Mouse (Mus musculus): ENCODE results near the gene Brd3. TPM values are rescaled to one million over a fixed set of nuclear protein-coding genes. Genes with fewer than 3 reads are reported as not detected.

Gene Brd3
- total RNA-seq, 1 experiment = 28.4 TPM

- TF ChIP-seq MAFK (IDR thresholded peaks at IDR 0.05; ENCODE audit: insufficient read depth, low read depth, low read length) (no peak), HCFC1 (IDR thresholded peaks at IDR 0.05; ENCODE audit: borderline replicate concordance, insufficient read depth, low read length) (no peak), ZNF384 (IDR thresholded peaks at IDR 0.05; ENCODE audit: low read depth, low read length) (no peak)
- peaks cover 0 to 8% of the 10 kb centered on the region in 2 experiments; a peak in 1 of 4 replicates for H3K4me1 ChIP-seq (ENCODE audit: control insufficient read depth in 2 of 2, insufficient read depth in 2 of 2, low read length in 2 of 2, poor library complexity in 1 of 2)
- no peak overlapping the region for H3K9ac ChIP-seq (ENCODE audit: insufficient read depth, low read depth, low read length, poor library complexity, severe bottlenecking)
- in situ Hi-C loops (cut with MboI; ENCODE audit: low sequenced_read_pairs in 2 of 2, unreplicated experiment in 2 of 2) = no loop called here
- H3K4me3 ChIP-seq (ENCODE audit: insufficient read depth in 1 of 2, low read depth in 1 of 2, low read length in 2 of 2, poor library complexity in 1 of 2, severe bottlenecking in 1 of 2) = no peak overlapping the region
- peaks cover 32% of the 10 kb centered on the region for H3K36me3 ChIP-seq (ENCODE audit: control insufficient read depth, insufficient read depth, low read length, poor library complexity, severe bottlenecking)
- no peak overlapping the region for H3K27ac ChIP-seq (ENCODE audit: insufficient read depth, low read depth, low read length, poor library complexity, severe bottlenecking)
- no peak for DNase-seq (ENCODE audit: low read depth, low spot score)
- no peaks in the 10 kb centered on the region for H3K9me3 ChIP-seq (ENCODE audit: control insufficient read depth, insufficient read depth, low read depth, low read length)
Observed at GRCm38 (mm10) chr2:27446812-27447211, 60.6 kb downstream of the Brd3 start.

DNA sequence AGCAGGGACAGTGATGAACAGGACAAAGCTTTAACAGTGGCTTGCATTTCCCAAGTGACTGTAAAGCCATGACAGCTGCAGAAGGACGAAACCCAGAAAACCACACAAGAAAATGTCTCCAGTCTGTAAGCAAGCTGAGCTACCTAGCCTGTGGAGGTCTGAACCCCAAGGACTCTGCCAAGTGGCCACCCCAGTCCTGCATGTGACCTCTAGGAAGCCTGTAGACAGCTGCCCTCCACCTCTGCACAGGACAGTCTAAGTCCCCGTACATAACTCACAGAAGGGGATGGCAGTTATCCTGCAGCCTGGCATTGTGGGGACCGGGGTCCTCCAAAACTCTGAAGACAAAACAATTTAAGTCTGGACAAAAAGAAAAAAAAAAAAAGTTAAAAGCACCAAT lies 61.6 kb downstream of the Brd3 start:
- in situ Hi-C loops (cut with MboI; ENCODE audit: low sequenced_read_pairs in 2 of 2, unreplicated experiment in 2 of 2) = no loop called here

GRCm38 (mm10) chr2:27443450-27443708 lies 64.1 kb downstream of the Brd3 start:
- Histone ChIP-seq H3K27ac (ENCODE audit: insufficient read depth, low read depth, low read length, poor library complexity, severe bottlenecking) (no peak overlapping the region), H3K9me3 (ENCODE audit: control insufficient read depth, insufficient read depth, low read depth, low read length) (no peaks in the 10 kb centered on the region), H3K36me3 (ENCODE audit: control insufficient read depth, insufficient read depth, low read length, poor library complexity, severe bottlenecking) (peaks cover 13% of the 10 kb centered on the region), H3K4me1 (ENCODE audit: control insufficient read depth in 2 of 2, insufficient read depth in 2 of 2, low read length in 2 of 2, poor library complexity in 1 of 2) (peaks cover 0 to 12% of the 10 kb centered on the region in 2 experiments; a peak in 2 of 4 replicates), H3K9ac (ENCODE audit: insufficient read depth, low read depth, low read length, poor library complexity, severe bottlenecking) (no peak overlapping the region), H3K4me3 (ENCODE audit: insufficient read depth in 1 of 2, low read depth in 1 of 2, low read length in 2 of 2, poor library complexity in 1 of 2, severe bottlenecking in 1 of 2) (no peak overlapping the region)
- in situ Hi-C loops (cut with MboI; ENCODE audit: low sequenced_read_pairs in 2 of 2, unreplicated experiment in 2 of 2) = no loop called here
- no peak for DNase-seq (ENCODE audit: low read depth, low spot score)
- TF ChIP-seq CHD2 (IDR thresholded peaks at IDR 0.05; ENCODE audit: low read depth, low read length) (no peak), ZC3H11A (IDR thresholded peaks at IDR 0.05; ENCODE audit: borderline replicate concordance, low read depth, low read length) (no peak), ZNF384 (IDR thresholded peaks at IDR 0.05; ENCODE audit: low read depth, low read length) (no peak), MAFK (IDR thresholded peaks at IDR 0.05; ENCODE audit: insufficient read depth, low read depth, low read length) (no peak), HCFC1 (IDR thresholded peaks at IDR 0.05; ENCODE audit: borderline replicate concordance, insufficient read depth, low read length) (no peak)

More for the DNA sequence above, 61.6 kb downstream of the Brd3 start:
- peaks cover 32% of the 10 kb centered on the region for H3K36me3 ChIP-seq (ENCODE audit: control insufficient read depth, insufficient read depth, low read length, poor library complexity, severe bottlenecking)
- H3K9ac ChIP-seq (ENCODE audit: insufficient read depth, low read depth, low read length, poor library complexity, severe bottlenecking) = no peak overlapping the region
- H3K4me3 ChIP-seq (ENCODE audit: insufficient read depth in 1 of 2, low read depth in 1 of 2, low read length in 2 of 2, poor library complexity in 1 of 2, severe bottlenecking in 1 of 2) = no peak overlapping the region
- H3K4me1 ChIP-seq (ENCODE audit: control insufficient read depth in 2 of 2, insufficient read depth in 2 of 2, low read length in 2 of 2, poor library complexity in 1 of 2) = peaks cover 0 to 8% of the 10 kb centered on the region in 2 experiments; a peak in 1 of 4 replicates
- DNase-seq (ENCODE audit: low read depth, low spot score) = no peak
- no peak overlapping the region for H3K27ac ChIP-seq (ENCODE audit: insufficient read depth, low read depth, low read length, poor library complexity, severe bottlenecking)
- H3K9me3 ChIP-seq (ENCODE audit: control insufficient read depth, insufficient read depth, low read depth, low read length) = no peaks in the 10 kb centered on the region
- TF ChIP-seq MAFK (IDR thresholded peaks at IDR 0.05; ENCODE audit: insufficient read depth, low read depth, low read length) = no peak
- TF ChIP-seq ZC3H11A (IDR thresholded peaks at IDR 0.05; ENCODE audit: borderline replicate concordance, low read depth, low read length) = no peak
- TF ChIP-seq HCFC1 (IDR thresholded peaks at IDR 0.05; ENCODE audit: borderline replicate concordance, insufficient read depth, low read length) = no peak
- TF ChIP-seq ZNF384 (IDR thresholded peaks at IDR 0.05; ENCODE audit: low read depth, low read length) = no peak

DNA sequence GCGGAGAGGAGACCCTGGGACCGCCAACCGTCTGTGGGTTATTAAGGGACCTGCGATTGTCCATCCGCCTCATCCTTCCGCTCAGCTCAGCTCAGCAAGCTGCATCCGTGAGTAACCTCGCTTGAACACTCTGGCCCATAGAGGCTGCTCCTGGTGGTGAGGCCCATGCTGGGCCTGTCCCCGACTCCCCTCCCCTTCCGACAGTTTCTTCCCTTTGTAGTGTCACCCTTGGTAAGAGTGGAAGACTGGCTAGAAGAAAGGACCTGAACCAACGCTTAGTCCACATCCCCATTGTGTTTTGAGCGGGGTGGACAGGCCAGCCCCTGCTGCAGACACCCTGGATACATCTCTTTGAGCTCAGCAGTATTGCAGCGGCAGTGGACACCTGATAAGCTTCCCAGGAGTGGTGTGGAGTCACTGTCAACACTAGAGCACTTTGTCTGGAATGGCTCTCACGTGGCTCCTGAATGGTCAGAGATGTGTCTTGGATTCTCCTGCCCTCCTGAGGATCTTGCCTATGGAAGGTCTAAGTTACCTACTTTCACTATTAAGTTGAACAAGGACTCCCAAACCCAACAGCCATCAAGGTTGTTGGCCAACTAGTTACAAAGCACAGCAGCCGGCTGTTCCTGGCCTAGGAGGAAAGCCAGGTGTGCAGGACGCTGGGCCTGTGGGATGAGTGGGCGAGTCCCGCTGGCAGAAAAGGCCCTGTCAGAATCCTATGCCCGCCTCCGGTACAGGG lies 64.6 kb downstream of the Brd3 start:
- no peak for DNase-seq (ENCODE audit: low read depth, low spot score)
- H3K4me1 ChIP-seq (ENCODE audit: control insufficient read depth in 2 of 2, insufficient read depth in 2 of 2, low read length in 2 of 2, poor library complexity in 1 of 2) = peaks cover 0 to 13% of the 10 kb centered on the region in 2 experiments; a peak in 2 of 4 replicates
- H3K27ac ChIP-seq (ENCODE audit: insufficient read depth, low read depth, low read length, poor library complexity, severe bottlenecking) = no peak overlapping the region
- H3K9me3 ChIP-seq (ENCODE audit: control insufficient read depth, insufficient read depth, low read depth, low read length) = no peaks in the 10 kb centered on the region
- peak overlapping the region; percentile 67 to 74 for H3K4me3 ChIP-seq (ENCODE audit: insufficient read depth in 1 of 2, low read depth in 1 of 2, low read length in 2 of 2, poor library complexity in 1 of 2, severe bottlenecking in 1 of 2)
- in situ Hi-C loops (cut with MboI; ENCODE audit: low sequenced_read_pairs in 2 of 2, unreplicated experiment in 2 of 2) = no loop called here
- no peak for TF ChIP-seq ZNF384 (IDR thresholded peaks at IDR 0.05; ENCODE audit: low read depth, low read length)
- no peak for TF ChIP-seq CHD2 (IDR thresholded peaks at IDR 0.05; ENCODE audit: low read depth, low read length)
- no peak for TF ChIP-seq HCFC1 (IDR thresholded peaks at IDR 0.05; ENCODE audit: borderline replicate concordance, insufficient read depth, low read length)
- TF ChIP-seq MAFK (IDR thresholded peaks at IDR 0.05; ENCODE audit: insufficient read depth, low read depth, low read length) = no peak
- no peak for TF ChIP-seq ZC3H11A (IDR thresholded peaks at IDR 0.05; ENCODE audit: borderline replicate concordance, low read depth, low read length)
- peaks cover 8% of the 10 kb centered on the region for H3K36me3 ChIP-seq (ENCODE audit: control insufficient read depth, insufficient read depth, low read length, poor library complexity, severe bottlenecking)
- H3K9ac ChIP-seq (ENCODE audit: insufficient read depth, low read depth, low read length, poor library complexity, severe bottlenecking) = peak overlapping the region; percentile 72
